Mouse (Mus musculus) urinary bladder, postnatal 10 days (tissue): Measurements from ENCODE around the gene Tprg.

Experiments
- DNase-seq: peaks from one replicate; pipeline ENCODE4 v3.0.0; 2022; ENCODE audit warnings: low spot score

The Tprg gene

GRCm38 (mm10) chr16:25286517-25286916, at the start of gene Tprg:
Tprg (plus strand) TSS chr16:25286817.
- DNase-seq: no peak

DNA sequence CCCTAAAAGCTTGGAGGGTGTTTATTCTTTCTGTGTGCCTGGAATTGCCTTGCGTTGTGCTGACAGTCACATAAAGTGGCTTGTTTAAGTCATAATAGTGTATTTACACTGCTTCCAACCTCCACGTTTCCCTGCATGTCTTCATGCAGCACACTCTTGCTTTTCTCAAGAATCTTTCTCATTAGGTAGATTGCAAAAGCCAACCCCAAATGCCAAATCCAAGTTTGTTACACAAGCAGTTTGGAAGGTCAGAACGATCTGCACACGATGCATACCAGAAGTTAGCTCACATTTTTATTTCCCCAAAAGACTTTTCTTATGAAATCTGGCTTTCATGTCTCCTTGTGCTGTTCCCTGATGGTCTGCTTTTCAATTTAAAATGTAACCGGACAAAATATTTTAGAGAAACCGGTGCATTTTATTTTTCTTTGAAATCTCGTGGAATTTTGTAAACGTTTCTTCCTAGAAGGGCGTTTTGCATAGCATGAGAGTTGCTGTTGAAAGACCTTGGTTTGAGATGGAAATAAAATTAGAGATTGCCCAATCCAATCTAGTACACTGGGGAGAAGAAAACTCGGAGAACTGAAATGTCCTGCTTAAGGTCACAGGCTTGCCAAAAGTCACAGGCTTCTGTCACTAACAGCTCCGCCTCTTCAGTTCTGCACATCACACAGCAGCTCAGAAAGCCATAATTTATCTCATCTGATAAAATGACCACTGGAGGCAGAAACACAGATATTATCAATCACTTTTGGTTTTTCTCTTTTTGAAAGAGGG, 48.2 kb upstream of the Tprg start:
- no peak for DNase-seq

DNA sequence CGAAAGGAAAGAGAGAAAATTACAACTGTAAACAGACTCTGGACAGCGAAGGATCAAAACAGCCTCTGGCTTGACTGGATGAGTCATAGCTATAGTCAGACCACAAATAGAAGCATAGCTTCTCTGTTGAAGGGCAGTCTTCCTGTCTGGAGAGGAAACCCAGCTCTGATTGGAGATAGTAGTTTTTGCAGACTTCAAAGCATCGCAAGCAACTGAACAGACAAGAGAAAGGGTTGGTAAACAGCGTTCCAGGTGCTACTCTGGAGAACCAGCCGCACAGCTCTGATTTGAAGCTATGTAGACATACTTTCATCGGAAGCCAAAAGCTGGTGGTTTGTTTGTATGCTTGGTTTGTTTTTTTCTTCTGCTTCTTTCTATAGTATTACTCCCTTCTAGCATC, 37.7 kb upstream of the Tprg start:
- DNase-seq: no peak

- DNase-seq: no peak
Measured at GRCm38 (mm10) chr16:25250129-25250749, 36.4 kb upstream of the Tprg start.

DNA sequence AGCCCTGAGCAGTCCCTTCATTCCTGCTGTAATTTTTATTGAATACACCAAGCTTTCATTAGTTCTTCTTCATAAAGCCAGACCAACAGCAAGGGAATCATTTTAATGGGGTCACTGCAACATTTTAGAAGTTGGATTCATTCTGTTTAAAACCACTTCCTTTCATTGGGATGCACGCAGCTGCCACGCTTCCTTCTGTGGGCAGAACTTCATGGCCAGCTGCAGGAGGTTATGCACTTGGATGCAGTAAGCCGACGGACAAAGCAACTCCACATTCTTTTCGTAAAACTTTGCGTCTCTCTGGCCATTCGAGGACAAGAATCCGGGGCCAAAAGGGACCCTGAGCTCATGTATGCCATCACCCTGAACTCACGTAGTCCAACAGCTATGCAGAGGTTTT, 35.5 kb upstream of the Tprg start:
- no peak for DNase-seq

- DNase-seq: no peak
Measured at GRCm38 (mm10) chr16:25254646-25255045, 32.0 kb upstream of the Tprg start.

DNA sequence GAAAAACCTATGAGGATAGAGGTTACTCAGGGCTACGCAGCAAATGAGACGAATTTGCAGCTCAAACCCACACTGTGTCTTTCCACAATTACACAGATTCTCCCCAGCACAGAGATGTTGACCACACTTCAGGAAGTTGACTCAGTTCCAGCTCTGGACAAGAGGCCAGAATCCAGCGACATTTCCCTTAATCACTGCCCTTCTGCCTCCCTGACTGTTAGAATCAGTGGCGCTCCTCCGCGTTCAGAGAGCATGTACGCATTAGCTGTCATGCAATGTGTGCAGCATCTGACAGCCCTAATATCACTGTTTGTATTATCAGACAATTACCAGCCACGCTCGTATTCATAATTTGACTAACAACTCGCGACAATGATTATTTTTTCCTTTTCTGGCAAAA, 31.4 kb upstream of the Tprg start:
- DNase-seq: no peak

GRCm38 (mm10) chr16:25255603-25256260, 30.9 kb upstream of the Tprg start:
- DNase-seq: no peak

DNA sequence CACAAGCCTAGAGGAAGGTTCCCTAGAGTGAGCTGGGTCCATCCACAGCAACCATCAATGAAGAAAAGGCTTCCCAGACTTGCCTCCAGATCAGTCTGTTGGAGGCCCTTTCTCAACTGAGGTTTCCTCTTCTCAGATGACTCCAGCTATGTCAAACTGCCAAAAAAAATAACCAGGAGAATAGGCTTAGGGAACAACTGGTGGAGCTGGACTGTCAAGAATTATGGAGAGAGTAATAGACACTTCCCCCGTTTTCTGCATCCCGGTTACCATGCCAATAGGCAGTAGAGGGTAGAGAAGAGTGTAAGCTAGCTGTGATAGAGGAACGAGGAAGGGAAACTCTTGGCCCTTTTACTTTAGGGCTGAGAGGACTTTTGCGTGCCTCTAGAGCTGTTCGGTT, 24.3 kb upstream of the Tprg start:
- no peak for DNase-seq

DNA sequence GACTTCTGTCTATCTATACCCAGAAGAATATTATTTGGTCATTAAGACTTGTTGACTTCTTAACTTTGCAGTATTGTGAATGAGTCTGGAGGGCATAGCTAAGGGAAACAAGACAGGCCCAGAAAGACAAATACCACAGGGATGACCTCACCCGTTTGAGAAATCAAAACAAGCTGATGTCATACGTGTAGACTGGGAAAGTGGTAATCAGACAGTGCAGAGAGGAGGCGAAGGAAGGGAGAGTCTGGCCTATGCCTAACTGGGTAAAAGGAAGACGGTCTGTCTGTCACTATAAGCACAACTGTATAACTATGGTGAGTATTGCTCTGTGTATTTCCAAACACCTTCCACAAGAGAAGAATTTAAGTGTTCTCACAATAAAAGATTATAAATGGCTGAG, 23.7 kb upstream of the Tprg start:
- no peak for DNase-seq

DNA sequence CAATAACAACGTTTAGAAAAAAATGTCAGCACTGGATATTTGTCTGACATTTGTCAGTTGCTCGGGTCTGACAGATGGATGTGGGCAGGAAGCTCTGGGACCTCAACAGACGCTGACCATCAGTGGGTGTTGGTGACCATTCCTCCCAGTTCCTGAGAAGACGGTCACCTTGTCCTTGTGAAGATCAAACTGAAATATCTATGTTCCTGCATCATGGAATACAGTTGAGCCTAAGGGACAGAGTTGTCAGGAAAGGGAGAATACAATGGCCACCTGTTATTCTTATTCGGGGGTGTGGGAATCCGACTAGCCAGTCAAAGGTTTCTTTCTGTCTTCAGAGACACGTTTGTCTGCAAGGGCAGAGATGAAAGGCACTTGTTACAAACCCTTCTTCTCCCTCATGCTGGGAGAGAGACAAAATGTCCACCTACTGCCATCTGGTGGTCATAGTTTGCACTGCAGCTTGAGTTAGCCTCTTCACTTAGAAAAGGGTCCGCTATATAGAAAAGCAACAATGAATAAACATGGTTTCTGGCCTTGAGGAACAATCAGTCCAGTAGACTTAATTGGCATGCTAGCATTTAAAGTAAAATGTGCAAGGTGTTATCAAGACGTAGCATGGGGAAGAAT, 23.0 kb upstream of the Tprg start:
- DNase-seq: peak; percentile 54

DNA sequence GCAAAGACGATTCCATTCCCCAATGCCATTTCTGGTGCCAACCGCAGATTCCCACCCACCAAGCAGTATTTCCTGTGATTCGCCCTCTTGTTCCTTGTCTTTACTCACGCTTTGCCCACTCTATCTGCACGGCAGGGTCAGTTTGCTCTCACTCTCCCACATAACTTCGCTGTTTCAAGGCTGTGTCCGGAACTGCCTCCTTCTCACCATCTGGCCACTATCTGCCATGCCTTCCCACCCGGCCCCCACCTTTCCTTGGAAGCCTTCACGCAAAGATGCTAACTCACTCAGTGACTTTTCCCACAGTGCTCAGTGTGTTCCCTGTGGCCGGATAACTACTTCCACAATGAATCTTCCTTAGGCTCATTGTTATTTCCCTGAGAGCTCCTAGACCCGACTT, 21.4 kb upstream of the Tprg start:
- no peak for DNase-seq

DNA sequence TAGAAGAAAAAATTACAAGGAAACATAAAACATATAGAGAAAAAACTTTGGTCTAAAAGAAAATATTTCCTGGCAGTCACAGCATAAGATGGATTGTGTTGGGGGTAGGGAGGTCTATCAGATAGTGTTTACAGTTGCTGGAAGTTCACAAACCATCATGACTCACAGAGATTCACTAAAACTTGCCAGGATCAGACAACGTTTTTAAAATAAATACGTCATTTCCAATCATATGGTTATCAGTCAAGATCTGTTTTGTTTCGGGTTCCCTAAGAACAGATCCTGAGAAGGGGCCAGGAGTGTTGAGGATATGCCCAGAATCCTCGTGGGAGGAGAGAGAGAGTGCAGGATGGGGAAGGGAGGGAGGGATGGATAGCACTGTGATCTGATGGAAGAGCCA, 18.3 kb upstream of the Tprg start:
- no peak for DNase-seq

DNA sequence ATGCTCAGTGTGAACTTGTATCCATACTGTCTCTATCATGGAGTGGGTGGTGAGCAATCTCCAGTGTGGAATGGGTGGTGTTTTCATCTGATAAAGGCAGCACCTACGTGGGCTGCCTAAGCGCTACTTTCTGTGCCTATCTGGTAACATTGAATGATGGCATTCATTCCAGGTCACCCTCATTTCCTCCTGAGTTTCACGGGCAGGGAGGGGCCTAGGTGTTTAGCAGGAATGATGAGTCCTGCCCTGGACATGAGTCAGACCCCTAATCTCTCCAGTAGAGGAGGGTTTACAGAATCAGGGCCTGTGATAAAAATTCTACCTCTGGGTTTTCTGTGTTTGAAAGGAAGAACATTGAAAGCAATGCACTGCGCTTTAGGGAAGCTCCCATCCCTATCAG, 4.1 kb upstream of the Tprg start:
- no peak for DNase-seq

DNA sequence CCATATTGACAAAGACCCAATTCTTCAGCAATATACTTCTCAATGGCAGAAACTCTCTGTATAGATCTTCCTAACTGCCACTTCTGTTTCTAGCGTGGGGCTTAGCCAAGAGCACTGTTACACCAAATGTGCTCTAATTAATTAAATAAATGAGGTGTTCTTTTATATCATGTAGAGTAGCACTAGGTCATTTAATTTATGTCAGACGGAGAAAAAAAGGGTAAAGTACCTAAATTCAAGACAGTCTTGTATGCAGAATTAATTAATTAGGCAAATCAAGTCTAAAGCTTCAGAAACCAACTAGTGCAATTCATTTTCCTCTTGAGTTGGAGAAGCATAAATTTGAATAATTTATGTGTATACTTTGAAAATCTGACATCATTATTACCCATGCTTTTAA, 7.1 kb downstream of the Tprg start:
- DNase-seq: no peak

DNA sequence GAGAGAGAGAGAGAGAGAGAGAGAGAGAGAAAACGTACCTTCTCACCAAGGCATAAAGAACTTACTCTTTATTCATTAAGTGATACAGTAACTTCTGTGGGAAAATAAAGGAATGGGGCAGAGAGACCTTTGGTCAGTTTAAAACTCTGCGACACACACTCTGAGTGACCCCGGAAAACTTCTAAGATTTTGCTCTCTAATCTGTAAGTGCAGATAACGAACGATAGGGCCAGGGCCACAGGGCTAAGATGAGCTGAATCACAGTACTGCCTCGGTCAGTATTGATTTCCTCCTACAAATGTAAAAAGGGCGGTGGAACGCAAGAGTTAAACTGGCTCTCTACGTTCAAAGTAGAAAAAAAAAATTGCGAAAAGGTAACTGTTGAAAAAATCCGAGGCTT, 8.9 kb downstream of the Tprg start:
- no peak for DNase-seq

- DNase-seq: no peak
Measured at GRCm38 (mm10) chr16:25296746-25297145, 10.1 kb downstream of the Tprg start.

- DNase-seq: no peak
Measured at GRCm38 (mm10) chr16:25298204-25298603, 11.6 kb downstream of the Tprg start.

GRCm38 (mm10) chr16:25302616-25303015, 16.0 kb downstream of the Tprg start:
- DNase-seq: no peak

DNA sequence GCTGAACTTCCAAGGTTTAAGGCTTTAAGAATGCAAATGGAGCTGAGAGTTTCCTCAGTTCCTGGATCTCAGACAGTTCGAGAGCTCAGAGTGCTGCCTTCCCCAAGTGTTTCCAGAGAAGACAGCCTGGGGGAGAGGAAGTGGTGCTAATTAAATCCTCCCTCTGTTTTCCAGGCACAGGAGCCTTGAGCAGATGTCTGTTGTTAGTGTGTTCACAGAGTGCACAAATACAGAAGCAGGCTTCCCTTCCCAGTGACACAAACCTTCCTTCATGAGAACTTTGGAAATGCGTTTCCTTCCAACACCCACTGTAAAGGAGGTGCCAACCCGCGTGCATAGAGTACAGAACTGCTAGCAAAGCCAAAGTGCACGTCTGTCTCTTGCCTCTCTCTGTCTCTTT, 27.4 kb downstream of the Tprg start:
- no peak for DNase-seq

DNA sequence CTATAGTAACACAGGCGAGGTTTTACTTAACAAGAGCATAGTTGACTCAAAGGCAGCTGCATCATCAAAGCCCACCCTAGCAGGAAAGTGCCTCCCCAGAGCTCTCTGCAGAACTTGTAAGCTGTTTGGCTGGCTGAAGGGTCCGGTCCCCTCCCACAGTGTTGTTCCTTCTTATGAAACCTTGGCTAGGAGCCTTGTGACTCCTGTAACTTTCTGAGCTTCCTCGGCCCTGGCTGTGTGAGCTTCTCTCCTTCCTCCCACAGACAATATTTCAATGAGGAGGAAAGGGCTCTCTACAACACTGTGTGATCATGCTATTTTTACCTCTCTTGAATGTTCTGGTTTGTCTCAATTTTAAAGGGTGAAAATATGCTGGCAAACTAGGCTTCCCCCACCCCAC, 28.5 kb downstream of the Tprg start:
- no peak for DNase-seq

DNA sequence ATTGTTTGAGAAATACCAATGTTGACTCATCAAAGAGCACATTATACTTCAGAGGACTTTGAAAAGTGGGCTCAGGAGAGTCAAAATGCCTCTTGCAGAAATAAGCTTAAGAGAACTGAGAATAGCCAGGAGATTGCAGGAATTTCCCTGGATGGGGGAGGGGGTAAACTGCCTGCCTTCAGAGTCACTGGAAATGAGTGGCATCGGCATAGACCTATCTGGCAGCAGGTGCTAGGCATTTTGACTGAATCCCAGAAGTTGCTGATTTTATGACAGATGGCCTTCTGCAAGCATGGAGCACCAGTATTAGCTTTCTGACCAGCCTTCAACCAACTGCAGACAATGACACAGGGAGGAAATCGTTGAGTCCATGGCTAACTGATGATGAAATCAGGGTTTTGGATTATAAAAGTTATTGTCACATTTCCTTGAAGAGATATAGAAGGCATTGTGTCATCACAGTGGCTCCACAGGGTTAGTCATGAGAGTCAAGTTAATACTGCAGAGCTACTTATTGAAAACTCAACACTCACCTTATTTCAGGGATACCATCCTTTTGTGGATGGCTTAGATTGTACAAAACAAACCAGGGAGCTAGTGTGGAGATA, 39.1 kb downstream of the Tprg start:
- no peak for DNase-seq
